Mouse (Mus musculus) hindlimb bud, embryonic 11.5 days (tissue): ENCODE measurements around the gene Lamtor5.

Experiments used
- DNase-seq: peaks from one replicate; pipeline ENCODE4 v3.0.0-alpha.2; 2012; ENCODE audit warnings: low read depth, low spot score; ENCODE audit errors: extremely low spot score

The Lamtor5 gene

DNA sequence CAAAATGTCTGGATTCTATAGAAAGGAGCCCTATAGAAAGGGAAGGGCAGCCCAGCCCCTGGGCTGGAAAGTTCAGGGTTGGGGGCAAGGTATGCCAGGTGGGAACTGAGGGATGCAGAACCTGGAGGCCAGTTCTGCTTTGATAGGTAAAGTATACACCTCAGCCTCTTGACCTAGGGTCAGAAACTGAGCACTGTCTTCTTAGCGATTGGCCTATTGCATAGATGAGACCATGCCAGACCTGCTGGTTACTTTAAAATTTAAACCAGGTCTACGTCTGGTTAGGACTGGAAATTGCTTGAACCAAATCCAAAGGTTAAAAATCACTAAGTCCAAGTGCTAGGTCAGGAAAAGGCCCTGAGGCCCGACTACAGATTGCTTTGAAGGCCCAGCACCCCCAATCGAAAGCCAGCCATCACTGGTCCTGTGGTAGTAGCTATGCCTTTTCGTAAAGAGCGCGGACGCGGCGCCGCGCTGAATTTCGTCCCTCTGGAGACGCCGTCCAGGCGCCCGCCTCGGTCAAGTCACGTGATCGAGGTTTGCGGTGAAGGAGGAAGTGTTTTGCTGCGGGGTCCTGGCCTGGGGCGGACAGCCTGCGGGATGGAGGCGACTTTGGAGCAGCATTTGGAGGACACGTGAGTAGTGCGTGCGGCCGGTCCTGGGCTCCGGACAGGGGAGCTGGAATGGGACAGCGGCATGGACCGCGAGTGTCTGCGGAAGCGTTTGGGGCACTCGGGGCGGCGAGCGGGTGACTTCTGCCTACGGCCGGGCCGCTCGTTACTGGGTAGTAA, at the start of gene Lamtor5:
Gene Lamtor5 (plus strand): TSS at position 380 of the 791 bp plus-strand sequence.
- DNase-seq = peak; percentile 67

DNA sequence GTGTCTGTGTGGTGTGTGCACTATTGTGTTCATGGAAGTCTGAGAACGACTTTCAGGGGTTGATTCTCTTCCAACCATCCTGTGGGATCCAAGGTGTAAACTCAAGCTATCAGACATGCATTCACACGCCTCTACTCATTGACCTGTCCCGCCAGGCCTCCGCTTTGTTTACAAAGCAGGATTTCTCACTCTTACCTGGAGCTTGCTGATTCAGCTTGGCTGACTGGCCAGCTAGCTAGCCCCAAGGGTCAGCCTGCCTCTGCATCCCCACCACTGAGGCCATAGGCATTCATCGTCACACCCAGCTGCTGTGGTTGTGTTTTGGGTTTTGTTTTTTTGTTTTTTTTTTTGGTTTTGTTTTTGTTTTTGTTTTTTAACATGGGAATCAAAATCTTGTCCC, 49.4 kb upstream of the Lamtor5 start:
- no peak for DNase-seq

DNA sequence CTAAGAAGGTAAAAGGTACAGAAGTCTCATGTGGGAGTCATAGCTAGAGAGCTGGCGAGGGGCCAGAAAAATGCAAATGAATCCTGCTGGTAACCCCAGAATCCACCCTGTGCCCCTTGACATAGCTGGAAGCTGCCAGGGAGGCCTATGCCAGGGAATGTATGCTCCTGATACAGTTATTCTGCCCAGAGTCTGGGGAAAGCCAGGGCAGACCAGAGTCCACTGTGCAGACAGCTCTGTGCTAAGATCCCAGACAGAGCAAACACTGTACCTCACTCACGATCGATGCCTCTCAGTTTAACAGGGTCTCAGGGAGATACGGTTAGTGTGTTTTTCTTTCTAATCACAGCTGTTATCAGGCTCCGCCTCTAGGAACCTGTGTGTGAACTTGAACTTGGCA, 48.8 kb upstream of the Lamtor5 start:
- no peak for DNase-seq

DNA sequence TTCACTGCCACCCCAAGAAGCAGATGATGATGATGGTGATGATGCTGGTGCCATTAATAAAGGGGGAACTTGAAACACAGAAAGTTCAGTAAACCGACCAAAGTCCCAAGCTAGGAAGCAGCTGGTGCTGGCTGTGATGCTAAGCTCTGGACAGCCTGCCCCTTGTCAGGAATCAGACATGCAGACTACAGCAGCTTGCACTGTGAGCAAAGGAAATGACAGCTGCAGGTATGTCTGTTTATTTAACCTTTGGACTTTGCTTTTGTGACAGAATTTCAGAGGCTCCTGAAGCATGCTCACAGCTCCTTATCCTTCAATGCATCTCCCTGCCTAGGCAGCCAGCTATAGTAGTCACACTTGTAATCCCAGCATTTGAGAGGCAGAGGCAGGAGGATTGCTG, 48.1 kb upstream of the Lamtor5 start, which contains the start of gene A630076J17Rik:
Gene A630076J17Rik (plus strand): TSS at position 88 of the 400 bp plus-strand sequence.
- no peak for DNase-seq

DNA sequence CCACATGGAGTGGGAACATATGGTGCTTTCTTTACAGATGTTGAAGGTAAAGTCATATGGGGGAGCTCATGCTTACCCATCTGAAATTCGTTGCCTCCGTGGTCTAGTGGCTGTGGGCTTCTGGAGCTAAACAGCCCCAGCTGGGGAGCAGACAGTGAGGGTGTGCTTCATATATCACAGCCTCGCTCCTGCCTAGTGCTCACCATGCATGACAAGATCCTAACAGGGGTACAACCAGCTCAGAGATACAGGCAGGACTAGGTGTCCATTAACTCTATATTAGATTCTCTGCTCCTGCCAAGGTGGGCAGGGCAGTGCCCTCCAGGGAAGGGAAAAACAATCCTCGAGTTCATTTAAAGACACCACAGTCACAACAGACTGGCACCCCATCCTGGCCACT, 47.5 kb upstream of the Lamtor5 start:
- no peak for DNase-seq

DNA sequence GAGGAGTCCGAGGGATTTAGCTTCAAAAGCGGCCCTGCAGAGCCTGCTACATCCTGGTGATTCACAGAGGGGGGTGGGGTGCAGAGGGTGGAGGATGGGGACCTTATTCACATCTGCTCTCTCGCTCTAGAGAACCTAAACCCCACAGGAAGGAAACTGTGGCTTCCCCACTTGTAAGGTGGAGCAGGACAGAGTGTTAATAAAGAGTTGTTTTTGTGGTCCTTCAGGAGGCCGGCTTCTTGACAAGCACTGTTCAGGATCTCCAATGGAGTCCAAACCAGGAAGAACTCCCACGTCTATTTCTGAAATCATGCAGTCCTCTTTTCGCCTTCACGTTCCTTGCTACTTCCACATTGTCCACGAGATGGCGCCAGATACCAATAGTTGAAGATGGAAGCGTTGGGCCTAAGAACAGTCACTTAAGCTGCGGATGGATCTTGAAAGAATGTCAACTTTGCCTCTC, 45.3 kb upstream of the Lamtor5 start:
- DNase-seq = peak; percentile 72

DNA sequence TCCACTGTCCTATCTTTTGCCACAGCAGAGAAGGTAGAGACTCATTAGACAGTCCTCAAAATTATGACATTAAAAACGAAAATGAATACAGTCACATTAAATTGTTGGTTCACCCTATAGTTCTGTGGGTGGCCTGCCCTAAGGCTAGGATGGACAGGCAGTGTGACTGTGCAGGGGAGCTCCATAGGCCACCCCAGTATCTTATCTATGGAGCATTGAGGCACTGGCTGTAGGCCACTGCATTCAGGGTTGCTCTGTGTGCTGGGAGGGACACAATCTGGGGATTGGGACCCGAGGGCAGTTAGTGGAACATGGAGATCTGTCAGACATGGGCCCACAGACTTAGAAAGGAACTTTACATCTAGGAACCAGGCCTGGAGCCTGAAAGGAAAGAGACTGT, 44.7 kb upstream of the Lamtor5 start:
- no peak for DNase-seq

DNA sequence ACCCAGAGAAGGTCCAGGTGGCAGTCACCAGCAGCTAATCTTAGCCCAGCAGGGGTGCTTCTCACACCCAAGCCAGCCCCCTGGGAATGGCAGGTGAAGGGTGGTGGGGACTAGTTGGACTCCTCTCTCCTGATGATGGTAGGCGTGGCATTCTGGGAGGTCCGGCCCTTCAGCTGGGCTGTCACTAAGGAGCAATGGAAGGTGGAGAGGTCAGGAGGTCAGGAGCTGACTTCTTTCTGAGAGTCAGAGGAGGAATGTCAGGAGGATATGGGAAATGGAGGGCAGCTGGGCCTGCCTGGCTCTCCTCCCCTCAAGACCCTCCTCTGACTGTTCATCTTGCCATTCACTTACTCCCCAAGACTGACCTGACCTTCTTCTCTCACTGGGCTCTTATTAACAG, 40.6 kb upstream of the Lamtor5 start:
- no peak for DNase-seq

DNA sequence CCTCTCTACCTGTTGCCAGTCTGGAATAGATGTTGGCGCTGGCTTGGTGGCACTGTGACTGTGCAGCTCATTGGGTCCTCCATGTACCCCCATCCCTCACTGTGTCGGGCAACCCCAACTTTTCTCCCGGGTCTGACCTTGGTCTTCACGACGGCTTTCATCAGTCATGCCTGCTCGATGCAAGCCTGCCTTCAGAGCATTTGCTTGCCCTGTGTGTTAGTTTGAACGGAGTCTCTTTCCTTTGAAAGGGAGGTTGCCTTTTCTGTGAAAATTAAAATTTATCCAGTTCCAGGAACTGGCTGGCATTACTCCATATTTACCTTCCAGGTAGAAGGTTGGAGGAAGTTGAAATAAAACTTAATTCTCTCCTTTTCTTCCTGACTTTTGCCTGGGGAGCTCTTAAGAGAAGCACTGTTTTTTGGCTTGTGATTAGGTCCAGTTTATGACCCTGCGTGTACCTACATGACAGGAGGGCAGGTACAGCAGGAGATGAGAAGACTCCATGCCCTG, 40.1 kb upstream of the Lamtor5 start:
- no peak for DNase-seq

DNA sequence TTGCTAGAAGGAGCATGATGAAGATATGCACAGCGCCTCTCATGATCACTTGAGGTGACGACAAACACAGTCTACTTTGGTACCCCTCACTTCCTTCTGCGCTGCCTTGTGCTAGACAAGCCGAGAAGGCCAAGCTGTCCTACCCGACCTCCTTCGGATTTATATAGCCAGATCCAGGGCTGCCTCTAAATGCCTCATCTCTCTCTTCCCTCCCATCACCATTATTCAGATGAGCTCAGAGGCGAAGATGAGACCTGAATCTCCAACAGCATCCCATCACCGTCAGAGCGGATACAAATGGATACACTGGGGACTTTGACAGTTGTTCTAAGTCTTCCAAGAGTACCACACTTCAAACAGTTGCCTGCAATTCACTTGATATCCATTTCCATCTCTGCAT, 39.1 kb upstream of the Lamtor5 start, which contains the start of gene Prok1:
Gene Prok1 (minus strand): TSS at position 101 of the 400 bp plus-strand sequence.
- DNase-seq = no peak

DNA sequence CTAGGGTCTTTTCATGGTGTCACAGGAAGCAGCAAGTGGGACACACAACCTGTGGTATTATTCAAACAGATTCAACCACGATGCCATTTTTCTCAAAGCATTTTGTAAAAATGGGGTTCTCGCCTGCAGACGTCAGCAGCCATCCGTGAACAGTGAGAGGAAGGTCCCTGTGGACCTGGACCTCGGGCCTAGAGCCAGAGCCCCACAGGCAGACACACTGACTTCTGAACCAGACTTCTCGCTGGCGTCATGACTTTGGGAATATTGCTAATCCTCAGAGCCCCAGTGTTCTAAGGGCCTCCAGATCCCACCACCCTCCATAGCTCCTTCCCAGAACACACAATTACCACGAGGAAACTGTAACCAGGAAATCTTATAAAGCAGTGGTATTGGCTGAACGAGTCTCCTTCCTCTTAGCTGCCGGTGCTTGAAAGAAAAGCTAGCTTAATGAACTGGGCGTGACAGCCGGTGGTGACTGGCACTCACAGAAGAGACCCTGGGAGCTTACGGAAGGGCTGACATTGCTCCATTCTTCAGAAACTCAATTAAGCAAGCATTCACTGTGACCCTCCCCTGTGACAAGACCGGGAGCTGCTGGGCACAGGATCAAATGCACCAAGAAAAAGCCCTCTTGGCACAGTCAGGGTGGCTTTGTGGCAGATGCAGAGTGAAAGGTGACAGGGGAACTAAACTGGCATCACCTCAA, 37.1 kb upstream of the Lamtor5 start:
- no peak for DNase-seq

DNA sequence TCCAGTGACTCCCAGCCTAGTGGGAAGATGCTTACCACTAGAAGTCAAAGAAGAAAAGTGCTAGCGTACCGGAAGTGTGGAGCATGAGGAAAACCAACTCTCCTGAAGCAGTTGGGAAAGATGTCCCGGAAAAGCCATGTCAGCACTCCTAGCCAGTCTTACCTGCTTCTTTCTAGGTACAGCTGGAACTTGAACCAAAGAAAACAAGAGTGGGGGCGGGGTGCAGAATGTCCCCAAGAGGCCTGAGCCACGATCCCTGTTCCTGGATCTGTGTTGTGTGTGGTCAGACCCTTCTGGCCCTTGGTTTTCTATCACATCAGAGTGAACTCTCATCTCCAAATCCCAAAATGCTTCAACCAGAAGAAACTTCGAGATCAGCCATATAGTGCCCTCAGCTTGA, 31.8 kb upstream of the Lamtor5 start:
- DNase-seq = no peak

DNA sequence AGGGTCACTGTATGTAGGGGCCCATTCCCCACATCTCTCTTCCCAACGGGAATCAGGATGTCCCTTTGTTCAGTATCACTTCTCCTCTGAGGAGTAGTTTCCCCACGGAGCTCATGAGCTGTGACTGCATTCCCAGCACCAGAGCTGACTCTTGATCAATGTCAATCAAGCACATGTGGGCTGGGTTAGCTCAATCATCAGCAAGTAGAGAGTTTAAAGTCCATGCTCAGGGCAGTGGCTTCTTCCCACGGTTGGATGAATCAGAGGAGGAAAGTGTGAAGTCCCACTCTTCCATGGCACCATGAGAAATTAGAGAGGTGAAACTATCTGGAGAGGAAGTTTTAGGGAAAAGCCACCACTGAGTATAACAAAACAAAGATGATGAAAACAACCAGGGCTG, 29.6 kb upstream of the Lamtor5 start:
- DNase-seq = no peak

DNA sequence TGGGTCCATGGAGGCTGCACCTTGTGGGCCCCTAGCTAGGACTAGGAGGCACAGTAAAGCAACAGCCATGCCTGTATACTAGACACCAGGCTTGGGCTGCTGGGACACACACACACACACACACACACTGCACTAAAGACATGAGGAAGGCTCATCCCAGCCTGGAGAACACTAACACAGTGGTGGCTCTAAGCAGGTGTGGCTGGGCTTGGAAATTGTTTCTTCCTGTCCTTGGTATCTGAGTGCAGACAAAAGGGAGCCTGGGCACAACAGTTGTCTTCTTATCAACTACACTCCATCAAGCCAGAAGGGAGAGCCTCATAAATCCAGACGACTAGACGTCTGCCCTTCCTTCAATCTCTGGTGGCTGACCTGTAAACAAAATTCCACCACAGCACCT, 28.3 kb upstream of the Lamtor5 start:
- no peak for DNase-seq

DNA sequence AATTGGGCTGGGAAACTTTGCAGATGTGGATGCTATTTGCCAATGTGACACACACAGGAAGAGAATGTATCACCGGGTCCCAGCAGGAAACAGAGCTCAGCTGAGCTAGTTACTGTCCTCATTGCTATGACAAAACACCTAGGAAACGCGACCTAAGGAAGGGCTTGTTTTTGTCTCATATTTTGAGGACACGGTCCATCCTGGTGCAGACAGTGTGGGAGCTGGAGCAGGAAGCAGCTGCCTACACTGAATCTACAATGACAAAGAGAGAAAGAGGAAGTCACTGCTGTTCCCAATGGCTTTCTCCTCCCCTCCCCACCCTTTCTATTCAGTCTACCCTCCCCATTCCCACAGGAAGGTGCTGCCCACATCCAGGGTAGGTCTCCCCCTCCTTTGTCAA, 26.6 kb upstream of the Lamtor5 start:
- no peak for DNase-seq

DNA sequence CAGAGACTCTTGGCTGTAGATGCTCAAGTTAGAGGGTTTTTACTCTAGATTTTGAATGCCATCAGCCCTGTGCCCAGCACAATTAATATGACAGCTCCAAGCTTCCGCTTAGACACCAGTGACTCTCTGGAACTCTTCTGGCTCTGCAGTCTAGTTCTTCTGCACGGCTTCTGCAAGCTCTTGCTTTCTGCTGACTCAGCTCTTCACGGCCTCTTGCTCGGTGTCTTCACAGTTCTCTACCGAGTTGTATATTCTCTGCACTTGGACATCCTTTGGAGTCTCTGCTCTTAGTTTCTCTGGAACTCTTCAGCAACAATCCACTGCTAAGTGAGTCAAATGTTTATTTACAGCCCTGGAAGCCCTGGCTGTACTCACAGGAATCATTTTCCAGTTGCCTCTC, 24.7 kb upstream of the Lamtor5 start:
- no peak for DNase-seq

DNA sequence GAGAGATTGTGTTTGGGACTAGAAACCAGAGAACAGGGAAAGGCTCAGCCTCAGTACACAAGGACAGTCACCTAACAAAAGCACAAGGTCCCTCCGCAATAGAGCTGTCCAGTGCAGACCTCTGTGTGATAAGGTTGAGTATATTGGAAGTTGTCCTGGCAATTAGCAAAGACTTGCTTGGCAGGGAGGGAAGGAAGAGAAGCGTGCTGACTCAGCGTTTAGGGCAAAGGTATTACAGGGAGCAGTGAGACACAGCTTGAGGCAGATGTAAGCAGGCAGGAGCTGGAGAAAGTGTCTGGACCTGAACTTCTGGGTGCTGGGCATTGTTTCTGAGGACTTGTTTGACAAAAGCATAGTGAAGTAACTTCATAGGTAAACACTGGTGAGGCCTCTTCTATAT, 22.7 kb upstream of the Lamtor5 start:
- DNase-seq = no peak

DNA sequence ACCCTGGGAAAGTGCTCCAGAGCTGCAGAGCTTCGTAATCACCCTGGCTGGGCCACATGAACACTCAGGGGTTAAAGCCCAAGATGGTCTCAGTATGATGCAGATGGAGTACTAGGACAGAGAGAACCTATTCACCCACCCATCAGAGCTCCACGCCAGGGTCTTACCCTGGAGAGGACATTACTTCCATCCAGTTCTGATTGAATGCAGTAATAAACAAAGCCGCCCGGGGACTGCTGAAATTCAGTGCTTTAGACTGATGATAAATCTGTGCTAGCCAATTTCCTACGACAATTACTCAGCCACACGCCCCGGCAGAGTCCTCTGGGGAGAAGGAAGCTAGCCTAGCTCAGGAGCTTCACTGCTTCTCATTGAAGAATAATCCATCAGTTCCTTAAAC, 21.9 kb upstream of the Lamtor5 start:
- no peak for DNase-seq

DNA sequence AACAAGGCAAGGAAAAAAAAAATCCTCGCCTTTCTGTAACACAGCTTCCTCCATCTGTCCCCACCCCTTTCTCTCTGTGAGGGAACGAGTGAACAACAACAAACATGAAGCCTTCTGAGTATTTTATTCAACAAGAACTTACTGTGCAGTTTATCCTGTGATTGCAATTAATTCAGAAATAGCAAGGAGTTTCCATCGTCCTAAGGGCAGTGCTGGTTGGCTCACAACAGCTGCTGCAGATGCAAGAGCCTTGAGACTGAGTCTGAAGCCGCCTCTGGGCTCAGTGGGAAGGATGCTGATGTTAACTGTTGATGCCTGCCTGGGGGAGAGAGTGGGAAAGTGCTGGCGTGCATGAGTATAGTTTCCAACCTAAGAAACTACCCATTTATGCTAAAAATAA, 20.7 kb upstream of the Lamtor5 start:
- DNase-seq = no peak

DNA sequence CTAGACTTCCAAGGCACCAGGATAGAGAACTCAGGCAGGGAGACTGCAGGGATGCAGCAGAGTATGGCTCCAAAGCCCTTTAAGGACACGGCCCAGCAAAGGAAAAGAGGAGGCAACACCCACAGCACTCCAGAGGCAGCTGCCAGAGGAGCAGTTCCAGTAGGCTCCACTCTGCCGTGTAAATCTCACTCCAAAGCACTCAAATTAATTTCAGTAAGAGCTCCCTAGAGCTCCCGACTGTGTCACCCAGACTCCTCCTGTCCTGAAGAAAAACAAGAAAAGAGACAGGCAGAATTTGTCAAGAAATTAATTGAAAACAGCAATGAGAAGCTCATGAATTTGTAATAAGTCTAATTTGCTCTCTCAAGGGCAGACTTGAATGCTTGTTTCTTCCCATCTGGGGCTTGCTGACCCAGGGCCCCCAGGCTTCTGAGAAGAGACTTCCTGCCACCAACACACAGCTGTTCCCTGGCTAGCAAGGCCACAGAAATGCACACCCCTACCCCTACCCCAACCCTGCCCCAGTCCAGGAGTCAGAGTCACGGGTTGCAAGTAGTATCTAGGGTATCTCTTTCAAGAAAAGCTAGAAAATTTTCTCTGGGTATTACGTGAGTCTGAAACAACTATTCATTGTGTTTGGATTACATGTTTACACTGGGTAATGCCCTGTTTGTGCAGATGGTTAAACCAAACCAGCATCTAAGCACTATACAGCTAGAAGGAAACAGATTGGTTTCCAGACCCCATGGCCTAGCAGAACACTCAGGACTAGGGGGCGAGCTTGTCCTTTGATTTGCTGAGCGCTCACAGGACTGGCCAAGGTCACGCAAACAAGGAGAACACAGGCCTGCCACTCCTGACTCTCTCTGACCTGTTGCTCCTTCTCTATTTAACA, 17.5 kb upstream of the Lamtor5 start:
- DNase-seq = no peak

DNA sequence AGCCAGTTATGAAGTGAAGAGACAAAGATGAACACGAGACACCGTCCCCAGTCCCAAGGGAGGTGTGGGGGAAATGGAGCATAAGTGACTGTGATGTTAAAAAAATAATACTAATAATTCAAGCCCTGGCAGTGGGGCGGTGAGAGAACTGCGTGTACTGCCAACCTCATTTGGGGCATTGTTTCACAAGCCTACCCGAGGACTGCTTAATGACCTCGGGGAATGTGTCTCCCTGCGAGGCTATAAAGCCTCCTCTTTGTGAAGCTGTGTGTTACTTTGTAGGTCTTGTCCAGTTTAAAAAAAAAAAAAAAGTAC, 16.9 kb upstream of the Lamtor5 start:
- DNase-seq = no peak
